Mouse (Mus musculus) lung, embryonic 14.5 days (tissue): ENCODE measurements around the gene Hsd17b1. TPM values are rescaled to one million over a fixed set of nuclear protein-coding genes. Genes with fewer than 3 reads are reported as not detected.

Experiments used
- ATAC-seq: fragments of 200-750 bp; cut with Nextera tagmentation; 2 replicates; pipeline ENCODE4 v1.8.0; 2017; ENCODE audit warnings: mild to moderate bottlenecking, moderate TSS enrichment, moderate library complexity; ENCODE audit not compliant: insufficient read depth
- DNase-seq: peaks from one replicate; pipeline ENCODE4 v3.0.0-alpha.2; 2015
- H3K27ac ChIP-seq: fragments of 300-500 bp; sonication (generic); 2 replicates; pipeline ENCODE4 v1.5.1; 2014; ENCODE audit warnings: low read depth, mild to moderate bottlenecking, moderate library complexity
- H3K27me3 ChIP-seq: fragments of 300-500 bp; sonication (generic); 2 replicates; pipeline ENCODE4 v1.6.1; 2014; ENCODE audit warnings: low read length, control low read depth; ENCODE audit not compliant: insufficient read depth
- H3K36me3 ChIP-seq: fragments of 300-500 bp; sonication (generic); 2 replicates; pipeline ENCODE4 v1.6.1; 2014; ENCODE audit warnings: control low read depth; ENCODE audit not compliant: insufficient read depth
- H3K4me1 ChIP-seq: fragments of 300-500 bp; sonication (generic); 2 replicates; pipeline ENCODE4 v1.6.1; 2014; ENCODE audit warnings: antibody characterized with exemption, control low read depth; ENCODE audit not compliant: insufficient read depth
- H3K4me2 ChIP-seq: fragments of 300-500 bp; sonication (generic); 2 replicates; pipeline ENCODE4 v1.6.1; 2014; ENCODE audit warnings: mild to moderate bottlenecking
- H3K4me3 ChIP-seq: fragments of 300-500 bp; sonication (generic); 2 replicates; pipeline ENCODE4 v1.5.1; 2014; ENCODE audit warnings: low read depth, low read length
- H3K9ac ChIP-seq: fragments of 300-500 bp; sonication (generic); 2 replicates; pipeline ENCODE4 v1.6.1; 2014
- H3K9me3 ChIP-seq: fragments of 300-500 bp; sonication (generic); 2 replicates; pipeline ENCODE4 v1.6.1; 2016; ENCODE audit warnings: low read depth, low read length, control low read depth
- CTCF ChIP-seq: IDR thresholded peaks from 2 replicates; pipeline ENCODE4 v1.5.1; 2016; ENCODE audit warnings: antibody characterized with exemption, low read depth
- WGBS: fragments of 180-500 bp; shearing (Covaris S2); extraction: QIAGEN DNeasy Blood & Tissue Kit; methylation state at CpG from one replicate; pipeline ENCODE4 v1.1.7; 2014; 5-methylcytosine and 5-hydroxymethylcytosine counted together
- polyA plus RNA-seq: library from polyadenylated mRNA; unstranded; fragments of >200 nt; fragmentation: Nextera tagmentation; extraction: Ambion mirVana; gene quantifications from 2 replicates; pipeline ENCODE4 v1.2.1, GENCODE M21; 2014

Hsd17b1 gene
- polyA plus RNA-seq, 1 experiment from 2014 or later: not detected

- no peak overlapping the region for H3K4me2 ChIP-seq
- WGBS: 90% methylated on average over 12 of the region's 12 CpGs
- peaks cover 10% of the 10 kb centered on the region for H3K4me1 ChIP-seq
- peaks cover 21% of the 10 kb centered on the region for H3K27me3 ChIP-seq
- H3K36me3 ChIP-seq: peaks cover 22% of the 10 kb centered on the region
- H3K4me3 ChIP-seq: no peak overlapping the region
- ATAC-seq: no peak
- DNase-seq: no peak
- no peak overlapping the region for H3K9ac ChIP-seq
- TF ChIP-seq CTCF: no peak
- no peaks in the 10 kb centered on the region for H3K9me3 ChIP-seq
- no peak overlapping the region for H3K27ac ChIP-seq
Measured at GRCm38 (mm10) chr11:101084811-101085210, 6.6 kb downstream of the Hsd17b1 start.

GRCm38 (mm10) chr11:101085617-101086322, 7.6 kb downstream of the Hsd17b1 start:
- Histone ChIP-seq H3K27ac (no peak overlapping the region), H3K27me3 (peaks cover 11% of the 10 kb centered on the region), H3K9me3 (no peaks in the 10 kb centered on the region), H3K4me3 (no peak overlapping the region), H3K9ac (no peak overlapping the region), H3K4me2 (no peak overlapping the region), H3K4me1 (peaks cover 10% of the 10 kb centered on the region), H3K36me3 (peaks cover 31% of the 10 kb centered on the region)
- WGBS: 89% methylated on average over 18 of the region's 18 CpGs
- no peak for DNase-seq
- no peak for ATAC-seq
- TF ChIP-seq CTCF: no peak

GRCm38 (mm10) chr11:101086323-101086674, 8.1 kb downstream of the Hsd17b1 start:
- Histone ChIP-seq H3K4me3 (peak overlapping the region; percentile 78; the same call in 1 of the 2 replicates), H3K9ac (peak overlapping the region; percentile 78; the same call in 1 of the 2 replicates), H3K27me3 (peaks cover 6% of the 10 kb centered on the region; the same call in 1 of the 2 replicates), H3K27ac (peak overlapping the region; percentile 87; the same call in 1 of the 2 replicates), H3K36me3 (peaks cover 37% of the 10 kb centered on the region), H3K9me3 (no peaks in the 10 kb centered on the region), H3K4me1 (peaks cover 7% of the 10 kb centered on the region), H3K4me2 (peak overlapping the region; percentile 96)
- 69% methylated on average over 6 of the region's 6 CpGs for WGBS
- peak; percentile 33 for DNase-seq
- no peak for TF ChIP-seq CTCF
- no peak for ATAC-seq

DNA sequence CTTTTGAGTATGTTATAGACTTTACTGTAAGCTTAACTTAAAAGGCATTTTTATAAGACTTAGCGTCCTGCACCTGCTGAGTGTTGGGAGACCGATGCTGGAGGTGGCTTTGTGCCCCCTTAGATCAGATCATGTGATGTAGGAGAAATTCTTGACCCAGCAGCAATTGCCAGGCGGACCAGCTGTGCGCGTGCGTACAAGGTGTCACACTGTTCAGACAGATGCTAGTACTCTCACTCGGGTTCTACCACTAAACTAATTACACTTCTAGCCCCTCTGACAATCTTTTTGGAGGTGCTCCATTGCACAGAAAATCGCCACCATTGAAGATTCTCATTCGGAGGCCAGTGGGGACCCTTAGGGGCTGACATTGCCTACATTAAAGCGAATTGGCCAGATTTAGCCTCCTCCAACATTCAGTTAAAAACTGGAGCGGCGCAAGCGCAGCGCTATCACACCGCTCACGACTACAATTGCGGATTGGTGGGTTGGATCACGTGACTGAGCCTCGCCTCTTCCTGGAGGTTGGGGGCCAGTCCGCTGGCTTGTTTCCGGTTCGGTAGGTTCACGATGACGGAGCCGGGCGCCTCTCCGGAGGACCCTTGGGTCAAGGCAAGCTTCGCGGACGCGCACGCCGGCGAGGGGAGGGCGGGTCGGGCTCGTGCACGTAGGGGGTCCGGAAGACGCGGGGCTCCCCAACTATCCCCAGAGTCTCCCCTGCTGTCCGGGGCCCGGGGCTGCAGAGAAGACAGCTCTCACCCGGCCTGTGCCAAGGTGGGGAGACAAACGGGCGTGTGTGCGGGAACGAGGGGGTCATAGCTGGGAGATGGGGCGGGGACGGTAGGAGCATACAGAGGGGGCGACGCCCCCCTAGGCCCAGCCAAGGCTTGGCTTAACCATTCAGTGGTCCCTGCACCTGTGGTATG, 8.8 kb downstream of the Hsd17b1 start, which contains the start of gene Mlx:
Mlx (plus strand) TSS at position 522 of the 926 bp plus-strand sequence.
- no peaks in the 10 kb centered on the region for H3K27me3 ChIP-seq
- DNase-seq: peak; percentile 96
- peak within 1 kb of the TSS; percentile 96 for H3K4me2 ChIP-seq
- H3K9me3 ChIP-seq: no peaks in the 10 kb centered on the region
- no peak for TF ChIP-seq CTCF
- H3K4me1 ChIP-seq: peaks cover 4% of the 10 kb centered on the region
- peaks cover 44% of the 10 kb centered on the region for H3K36me3 ChIP-seq
- peak; percentile 80 for ATAC-seq
- H3K9ac ChIP-seq: peak within 1 kb of the TSS; percentile 78
- H3K27ac ChIP-seq: peak within 1 kb of the TSS; percentile 87
- WGBS: 2% methylated on average over 52 of the region's 52 CpGs
- H3K4me3 ChIP-seq: peak within 1 kb of the TSS; percentile 78

GRCm38 (mm10) chr11:101087682-101088055, 9.5 kb downstream of the Hsd17b1 start:
- Histone ChIP-seq H3K4me1 (peaks cover 4% of the 10 kb centered on the region), H3K36me3 (peaks cover 50% of the 10 kb centered on the region), H3K9ac (peak overlapping the region; percentile 78), H3K4me3 (peak overlapping the region; percentile 78), H3K9me3 (no peaks in the 10 kb centered on the region), H3K27me3 (no peaks in the 10 kb centered on the region), H3K4me2 (peak overlapping the region; percentile 96), H3K27ac (peak overlapping the region; percentile 87)
- DNase-seq (no peak), ATAC-seq (no peak)
- TF ChIP-seq CTCF: no peak
- 9% methylated on average over 8 of the region's 8 CpGs for WGBS

DNA sequence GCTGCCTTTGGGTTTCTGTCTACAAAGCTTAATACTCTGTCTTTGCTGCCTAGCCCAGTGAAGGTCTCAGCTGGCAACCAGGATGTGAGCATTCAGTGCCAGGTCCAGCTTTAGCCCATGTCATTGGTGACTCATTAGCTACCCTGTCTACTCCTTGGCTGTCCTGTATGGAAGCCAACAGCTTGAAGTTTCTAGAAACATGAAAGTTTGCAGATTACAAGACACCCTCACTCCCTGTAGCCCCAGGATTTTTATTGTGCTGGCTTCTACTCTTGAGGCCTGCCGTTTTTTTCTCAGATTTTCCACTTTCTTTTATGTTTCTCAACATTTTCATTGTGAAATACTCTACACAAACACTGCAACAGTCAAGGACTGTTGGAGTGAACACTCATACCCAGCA, 11.7 kb downstream of the Hsd17b1 start:
- TF ChIP-seq CTCF: no peak
- 87% methylated on average over 1 of the region's 1 CpGs for WGBS
- peaks cover 57% of the 10 kb centered on the region for H3K36me3 ChIP-seq
- H3K9me3 ChIP-seq: no peaks in the 10 kb centered on the region
- H3K27ac ChIP-seq: no peak overlapping the region
- DNase-seq: no peak
- peaks cover 4% of the 10 kb centered on the region for H3K4me1 ChIP-seq
- H3K4me2 ChIP-seq: no peak overlapping the region
- H3K27me3 ChIP-seq: no peaks in the 10 kb centered on the region
- no peak overlapping the region for H3K9ac ChIP-seq
- no peak overlapping the region for H3K4me3 ChIP-seq
- ATAC-seq: no peak

DNA sequence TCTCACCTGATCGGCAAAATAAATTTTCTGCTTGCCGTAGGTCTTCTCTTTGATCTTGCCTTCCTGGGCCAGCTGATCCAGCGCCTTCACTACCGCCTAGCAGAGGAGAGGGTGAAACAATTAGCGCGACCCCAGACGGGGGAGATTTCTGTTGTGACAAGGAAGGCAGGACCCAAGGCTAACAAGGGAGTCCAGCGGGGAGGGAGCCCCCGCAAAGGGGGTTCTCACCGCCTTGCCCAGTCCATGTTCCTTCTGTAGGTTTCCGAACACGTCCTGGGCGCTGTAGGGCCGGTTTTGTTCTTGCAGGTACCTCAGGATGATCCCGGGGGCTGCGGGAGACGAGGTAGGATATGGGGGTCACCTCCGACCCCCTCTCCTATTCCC, 16.7 kb downstream of the Hsd17b1 start:
- ATAC-seq: no peak
- Histone ChIP-seq H3K4me3 (peak overlapping the region; percentile 71), H3K4me2 (peak overlapping the region; percentile 96), H3K9me3 (no peaks in the 10 kb centered on the region), H3K27ac (peak overlapping the region; percentile 33; the same call in 1 of the 2 replicates), H3K4me1 (no peaks in the 10 kb centered on the region), H3K27me3 (no peaks in the 10 kb centered on the region), H3K9ac (peak overlapping the region; percentile 67), H3K36me3 (peaks cover 73% of the 10 kb centered on the region)
- no peak for TF ChIP-seq CTCF
- DNase-seq: no peak
- WGBS: 0% methylated on average over 18 of the region's 18 CpGs
